Mouse (Mus musculus) left cerebral cortex, postnatal 25 days (tissue): Measurements from ENCODE around the gene Sult6b2. TPM values are rescaled to one million over a fixed set of nuclear protein-coding genes. Genes with fewer than 3 reads are reported as not detected.
A peak's percentile ranks its signal among the peaks of the same experiment; 100 is the strongest.

ENCODE experiments used
- DNase-seq, 2 experiments: peaks; one replicate each; pipeline ENCODE4 v3.0.0; 2022; ENCODE audit warnings: low spot score in 2 of 2, mixed read lengths in 1 of 2
- intact Hi-C: fragments of 180-260 bp; cut with DNase I; formaldehyde crosslinking; loops from one replicate; pipeline ENCODE4 v1.15.1; 2025
- total RNA-seq, 2 experiments: library from RNA; stranded (reverse); gene quantifications; 2 replicates each; pipeline ENCODE4 v1.2.3; 2021

The Sult6b2 gene
- total RNA-seq, 2 experiments from 2014 or later, result 0.21 TPM; not detected in 1

DNA sequence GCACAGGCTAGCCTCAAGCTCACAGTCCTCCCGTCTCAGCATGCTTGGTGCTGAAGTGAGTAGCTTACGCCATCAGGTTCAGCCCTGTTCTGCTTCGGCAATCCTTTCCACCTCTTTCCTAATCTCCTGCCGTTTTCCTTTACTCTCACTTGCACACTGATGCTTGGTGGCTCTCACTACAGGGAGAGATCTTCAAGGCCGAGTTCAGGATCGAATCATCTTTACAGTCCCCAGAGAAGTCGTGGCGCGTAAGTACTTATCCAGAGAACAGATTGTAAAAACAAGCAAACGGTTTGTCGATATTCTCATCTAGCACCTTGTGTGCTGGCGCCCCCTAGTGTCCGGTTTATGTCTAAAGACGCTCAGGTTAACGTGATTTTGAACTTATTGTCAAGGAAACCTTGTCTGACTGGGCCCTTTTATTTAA is 10.2 kb upstream of the Sult6b2 start:
- intact Hi-C loops, result loop anchor here (2.0 to 10.0 kb wide), 2 partner anchors 36 to 290 kb away; no protein-coding TSS in a partner anchor

DNA sequence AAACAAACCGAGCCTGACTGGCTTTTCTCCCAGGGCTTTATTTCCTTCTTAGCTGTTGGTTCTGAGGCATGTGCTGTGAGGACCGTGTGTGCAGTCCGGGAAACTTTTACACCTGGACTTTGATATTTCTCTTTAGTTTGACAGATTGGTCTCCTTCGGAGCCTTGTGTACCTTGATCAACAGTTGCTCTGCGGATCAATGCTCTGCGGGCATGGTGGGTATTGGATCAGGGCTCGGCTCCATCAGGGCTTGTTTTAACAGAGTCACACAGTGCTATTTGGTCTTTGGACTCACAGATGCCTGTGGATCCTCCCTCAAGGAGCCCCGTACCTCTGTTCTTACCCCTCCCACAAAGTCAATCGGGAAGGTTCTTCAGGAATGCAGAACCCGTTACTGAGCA is 9.7 kb upstream of the Sult6b2 start:
- no peak for DNase-seq
- intact Hi-C loops, result loop anchor here (2.0 to 10.0 kb wide), 2 partner anchors 35 to 289 kb away; no protein-coding TSS in a partner anchor

More for the DNA sequence above, 10.2 kb upstream of the Sult6b2 start:
- DNase-seq, result peak; percentile 91

DNA sequence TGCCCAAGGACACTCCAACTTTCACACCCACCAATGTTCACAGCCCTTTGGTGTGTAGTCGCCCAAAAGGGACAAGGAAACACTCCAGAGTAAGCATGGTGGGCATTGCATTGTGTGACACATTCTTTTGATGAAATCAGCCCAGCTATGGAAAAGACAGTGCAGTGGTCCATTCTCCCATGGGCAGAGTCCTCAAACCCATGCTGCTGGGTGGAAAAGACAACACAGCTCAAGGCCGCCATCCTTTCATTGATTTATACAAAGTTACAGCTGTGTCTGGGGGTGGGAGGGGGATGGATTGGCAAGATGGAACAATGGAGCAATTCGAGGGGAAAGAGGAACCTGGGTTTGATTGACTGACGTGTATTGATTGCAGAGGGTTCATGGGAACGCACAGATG is 8.7 kb upstream of the Sult6b2 start:
- DNase-seq, result no peak
- intact Hi-C loops, result loop anchor here (10.0 kb wide), 1 partner anchor 288 kb away; no protein-coding TSS in a partner anchor

- DNase-seq, result no peak
- intact Hi-C loops, result loop anchor here (10.0 kb wide), 1 partner anchor 285 kb away; no protein-coding TSS in a partner anchor
Measured at GRCm38 (mm10) chr6:142810239-142810638, 5.9 kb upstream of the Sult6b2 start.

- intact Hi-C loops, result loop anchor here (10.0 kb wide), 1 partner anchor 285 kb away; no protein-coding TSS in a partner anchor
- DNase-seq, result no peak
Measured at GRCm38 (mm10) chr6:142809373-142810098, 5.2 kb upstream of the Sult6b2 start.

- intact Hi-C loops, result no loop called here
- DNase-seq, result no peak
Measured at GRCm38 (mm10) chr6:142806326-142806725, 2.0 kb upstream of the Sult6b2 start.

DNA sequence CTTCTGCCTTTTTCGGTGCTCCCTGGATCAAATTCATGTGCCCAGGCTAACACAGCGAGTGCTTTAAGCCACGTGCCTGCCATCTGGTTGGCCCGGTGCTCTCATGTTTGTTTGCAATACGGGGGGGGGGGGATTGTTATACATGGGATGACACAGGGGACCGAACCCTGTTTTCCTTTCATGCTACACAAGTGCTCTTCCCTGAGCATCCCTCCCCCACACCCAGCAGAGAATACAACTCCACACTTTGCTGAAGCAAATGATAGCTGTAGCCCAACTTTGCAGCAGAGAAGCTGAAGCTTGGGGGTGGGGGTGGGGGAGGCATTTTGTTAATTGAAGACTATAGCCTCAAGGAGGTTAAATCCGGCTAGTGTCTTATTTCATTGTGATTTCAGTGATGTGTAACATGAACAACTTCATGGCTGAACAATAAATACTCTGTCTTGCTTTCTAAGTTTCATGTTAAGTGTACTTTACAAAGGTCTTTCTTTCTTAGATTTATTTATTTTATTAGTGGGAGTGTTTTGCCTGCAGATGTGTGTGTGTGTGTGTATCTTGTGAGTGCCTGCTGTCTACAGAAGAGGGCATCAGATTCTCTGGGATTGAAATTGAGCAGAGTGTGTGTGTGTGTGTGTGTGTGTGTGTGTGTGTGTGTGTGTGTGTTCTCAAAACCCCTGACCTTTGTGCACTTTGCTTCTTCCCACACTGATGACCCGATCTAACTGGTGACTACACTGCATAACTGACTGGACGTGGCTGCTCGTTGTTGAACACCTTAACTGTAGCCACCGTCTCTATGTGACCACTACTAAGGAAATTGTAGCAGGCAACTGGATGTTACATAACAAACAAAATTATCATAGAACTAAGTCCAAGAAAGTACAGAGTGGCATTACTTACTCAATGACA is 1.4 kb downstream of the Sult6b2 start:
- no peak for DNase-seq
- intact Hi-C loops, result no loop called here

DNA sequence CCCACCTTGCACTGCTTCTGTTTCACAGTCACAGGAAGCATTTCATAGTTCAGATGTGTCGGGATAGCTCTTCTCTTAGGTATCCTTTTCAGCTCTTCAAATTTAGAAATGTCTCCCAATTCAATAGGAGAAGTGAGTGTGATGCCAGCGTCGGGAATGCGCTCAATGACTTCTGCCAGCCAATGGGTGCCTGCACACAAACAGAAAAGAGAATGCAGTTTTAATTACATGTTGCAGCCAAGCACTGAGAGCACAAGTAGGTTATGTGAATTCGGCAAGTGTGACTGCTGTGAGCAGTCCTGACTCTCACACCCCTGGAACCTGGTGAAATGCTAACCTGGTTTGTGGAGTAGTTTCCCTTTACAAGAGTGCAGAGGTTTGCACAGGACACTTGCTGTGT is 2.6 kb downstream of the Sult6b2 start:
- DNase-seq, result no peak
- intact Hi-C loops, result no loop called here

GRCm38 (mm10) chr6:142799704-142800374 is 4.5 kb downstream of the Sult6b2 start:
- no peak for DNase-seq
- intact Hi-C loops, result no loop called here

DNA sequence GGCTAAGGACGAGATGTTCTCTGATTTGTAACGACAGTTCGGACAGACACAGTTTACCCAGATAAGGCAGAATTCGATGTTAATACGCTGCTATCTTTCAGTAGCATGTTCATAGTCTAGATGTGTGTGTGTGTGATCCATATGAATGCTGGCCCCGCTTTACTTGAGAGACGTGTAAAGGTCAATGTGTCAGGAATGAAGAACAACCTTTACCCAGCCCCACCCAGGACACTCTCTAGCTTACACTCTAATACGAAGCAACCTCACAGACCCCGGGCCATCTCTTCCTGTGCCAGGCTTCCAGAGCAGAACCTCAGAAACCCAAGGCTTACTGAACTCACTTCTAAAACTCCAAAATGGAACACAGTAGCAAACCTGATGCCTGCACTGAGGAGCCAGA is 5.5 kb downstream of the Sult6b2 start:
- no peak for DNase-seq
- intact Hi-C loops, result no loop called here

DNA sequence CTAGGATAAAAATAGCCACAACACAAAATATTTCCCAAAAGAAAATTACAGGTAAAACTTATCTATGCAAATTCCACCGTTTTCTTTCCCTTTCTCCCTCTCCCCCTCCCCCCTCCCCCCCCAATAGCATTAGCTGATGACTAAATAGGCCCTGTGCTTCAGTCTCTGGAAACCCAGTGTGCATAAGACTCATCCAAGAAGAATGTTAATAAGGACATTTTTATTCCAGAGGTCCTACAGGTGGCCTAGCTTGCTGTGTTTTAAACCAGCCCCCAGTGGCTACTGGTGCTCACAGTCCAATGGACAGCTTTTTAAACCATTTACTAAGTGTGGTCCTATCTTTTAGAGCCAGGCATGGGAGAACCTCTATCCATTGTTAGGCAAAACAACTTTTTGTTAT is 6.3 kb downstream of the Sult6b2 start:
- intact Hi-C loops, result no loop called here
- DNase-seq, result no peak

GRCm38 (mm10) chr6:142795655-142796441 is 8.5 kb downstream of the Sult6b2 start:
- intact Hi-C loops, result no loop called here
- DNase-seq, result no peak

GRCm38 (mm10) chr6:142795087-142795486 is 9.2 kb downstream of the Sult6b2 start:
- intact Hi-C loops, result no loop called here
- no peak for DNase-seq

DNA sequence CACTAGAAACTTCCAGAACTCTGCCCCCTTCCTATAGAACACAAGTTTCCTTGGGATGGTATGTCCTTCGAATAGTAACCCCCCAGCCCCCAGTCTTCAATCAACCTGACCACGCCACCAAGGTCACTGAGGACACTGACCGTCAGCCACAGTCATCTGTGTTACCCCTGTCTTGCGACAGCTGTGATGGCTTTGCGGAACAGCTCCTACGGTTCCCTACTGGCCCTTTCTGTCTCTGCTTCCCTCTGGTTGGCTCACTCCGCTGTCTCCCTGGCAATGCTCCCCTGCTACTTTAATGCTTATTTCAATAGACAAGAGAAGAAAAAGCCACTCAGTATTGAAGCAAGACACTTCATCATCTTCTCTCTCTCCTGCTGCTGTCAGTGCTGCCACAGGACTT is 10.8 kb downstream of the Sult6b2 start:
- DNase-seq, result no peak
- intact Hi-C loops, result no loop called here

GRCm38 (mm10) chr6:142792241-142792968 is 11.9 kb downstream of the Sult6b2 start:
- DNase-seq, result no peak
- intact Hi-C loops, result no loop called here

- intact Hi-C loops, result loop anchor here (10.0 kb wide), 1 partner anchor 385 kb away; no protein-coding TSS in a partner anchor
- DNase-seq, result peak in 1 of 2 experiments; percentile 40
Measured at GRCm38 (mm10) chr6:142789736-142790135, 14.6 kb downstream of the Sult6b2 start.

GRCm38 (mm10) chr6:142788042-142788987 is 16.0 kb downstream of the Sult6b2 start:
- peak in 1 of 2 experiments; percentile 37 for DNase-seq
- intact Hi-C loops, result loop anchor here (10.0 kb wide), 1 partner anchor 386 kb away; no protein-coding TSS in a partner anchor
